Mouse (Mus musculus) spleen, adult 2 months (tissue): ENCODE data around the gene Gpr141.

Experiments
- CTCF ChIP-seq: fragments of 200-500 bp; IDR thresholded peaks from 2 replicates; pipeline ENCODE4 v1.5.1; 2011; ENCODE audit warnings: mild to moderate bottlenecking, inconsistent platforms; ENCODE audit not compliant: insufficient read depth, insufficient read length, insufficient replicate concordance; ENCODE audit errors: extremely low read depth
- POLR2A ChIP-seq: fragments of 200-500 bp; IDR thresholded peaks from 2 replicates; pipeline ENCODE4 v1.6.1; 2011; ENCODE audit warnings: low read depth, low read length, inconsistent platforms

DNA sequence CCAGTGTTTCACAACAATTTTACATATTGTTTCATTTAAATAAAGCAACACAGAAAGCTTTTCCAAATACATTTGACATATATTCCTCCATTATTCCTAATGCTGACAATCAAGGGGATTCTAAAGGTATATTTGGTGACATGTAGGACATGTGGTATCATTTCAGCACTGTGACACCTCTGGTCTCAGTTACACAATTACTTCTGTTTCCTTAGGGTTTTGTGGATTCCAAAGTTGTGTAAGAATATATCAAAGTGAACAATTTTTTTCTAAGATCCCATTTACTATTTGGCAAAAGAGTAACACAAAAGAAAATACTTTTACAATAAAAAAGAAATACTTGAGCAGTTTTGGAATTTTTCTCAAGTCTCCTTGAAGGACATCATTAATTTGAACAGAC lies 2.4 kb downstream of the Gpr141 start:
- TF ChIP-seq CTCF (no peak), POLR2A (no peak)
